Mouse (Mus musculus): ENCODE data around the gene Pex14. TPM values are rescaled to one million over a fixed set of nuclear protein-coding genes. Genes with fewer than 3 reads are reported as not detected.

The Pex14 gene
- total RNA-seq, 2 experiments from 2014 or later = 48.4 to 57.5 TPM

GRCm38 (mm10) chr4:148964541-148965310, 134.9 kb downstream of the Pex14 start:
- no peak for DNase-seq (ENCODE audit: low spot score in 2 of 2)
- intact Hi-C loops (cut with DNase I) = no loop called here

GRCm38 (mm10) chr4:148962096-148962495, 137.6 kb downstream of the Pex14 start:
- intact Hi-C loops (cut with DNase I) = no loop called here
- no peak for DNase-seq (ENCODE audit: low spot score in 2 of 2)

- intact Hi-C loops (cut with DNase I) = no loop called here
- no peak for DNase-seq (ENCODE audit: low spot score in 2 of 2)
Measured at GRCm38 (mm10) chr4:148961081-148961480, 138.6 kb downstream of the Pex14 start.

- no peak for DNase-seq (ENCODE audit: low spot score in 2 of 2)
- intact Hi-C loops (cut with DNase I) = no loop called here
Measured at GRCm38 (mm10) chr4:148960011-148960410, 139.7 kb downstream of the Pex14 start.

DNA sequence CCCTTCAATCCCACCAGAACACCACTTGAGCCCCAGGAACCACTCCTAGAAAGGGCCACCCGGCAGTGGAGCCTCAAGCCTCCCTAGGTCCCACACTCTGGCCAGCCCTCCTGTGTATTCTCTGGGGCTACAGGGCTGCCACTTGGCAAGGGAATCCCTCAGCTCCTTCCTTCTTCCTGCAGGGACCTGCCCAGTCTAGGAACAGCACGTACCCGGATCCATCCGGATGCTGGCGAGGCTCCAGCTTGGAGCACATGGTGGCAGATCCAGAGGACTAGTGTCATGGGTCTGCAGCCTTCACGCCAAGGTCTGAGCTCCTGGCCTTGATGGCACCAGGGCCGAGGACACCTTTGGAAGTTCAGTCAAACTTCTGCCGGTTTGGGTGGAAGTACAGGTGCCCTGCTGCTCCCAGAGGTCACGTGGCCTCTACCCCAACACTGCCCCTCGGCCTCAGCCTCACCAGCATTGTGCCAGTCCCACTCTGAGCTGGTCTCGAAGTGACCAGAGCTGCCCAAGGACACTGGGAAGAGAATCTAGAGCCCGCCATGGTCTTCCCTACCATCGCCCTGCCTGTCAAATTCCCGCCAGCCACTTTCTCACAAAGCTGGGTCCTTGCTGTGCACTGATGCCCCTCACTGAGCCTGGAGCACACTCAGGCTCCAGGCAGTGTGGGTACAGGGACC, 144.4 kb downstream of the Pex14 start:
- DNase-seq (ENCODE audit: low spot score in 2 of 2) = no peak
- intact Hi-C loops (cut with DNase I) = no loop called here

DNA sequence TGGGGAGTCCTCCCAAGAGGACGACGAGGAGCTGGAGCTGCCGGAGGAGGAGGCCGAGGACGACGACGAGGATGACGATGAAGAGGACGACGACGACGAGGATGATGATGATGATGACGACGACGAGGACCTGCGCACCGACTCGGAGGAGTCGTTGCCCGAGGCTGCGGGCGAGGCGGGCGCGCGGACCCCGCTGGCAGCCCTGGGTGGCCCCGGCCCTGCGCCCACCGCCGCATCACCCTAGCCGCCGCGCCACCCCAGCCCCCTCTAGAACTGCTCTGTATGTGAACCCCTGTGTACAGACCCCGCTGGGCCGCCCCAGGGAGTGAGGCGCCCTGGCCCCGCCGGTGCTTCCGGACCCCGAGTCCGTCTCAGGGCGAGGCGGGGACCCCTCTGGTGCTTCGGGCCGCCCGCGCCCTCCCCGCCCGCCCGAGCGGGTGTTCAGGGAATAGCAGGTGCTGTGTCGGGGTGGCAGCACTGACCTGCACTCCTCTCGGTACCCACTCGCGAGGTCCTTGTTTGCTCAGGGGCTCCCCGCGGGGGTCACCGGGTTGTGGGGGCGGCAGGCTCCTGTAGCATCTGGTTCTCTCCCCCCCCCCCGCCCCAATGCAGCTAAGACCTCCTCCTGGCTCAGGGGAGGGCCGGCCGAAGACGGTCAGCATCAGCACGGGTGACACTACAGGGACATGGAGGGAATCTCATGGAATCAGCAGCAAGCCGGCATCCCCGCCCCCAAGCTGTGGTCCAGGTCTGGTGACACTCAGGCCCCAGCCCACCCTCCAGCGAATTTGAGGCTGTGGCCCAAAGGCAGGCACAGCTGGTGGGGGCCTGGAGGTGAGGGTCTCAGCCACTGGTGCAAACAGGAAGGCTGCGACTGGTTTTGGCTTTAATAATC, 147.1 kb downstream of the Pex14 start:
- intact Hi-C loops (cut with DNase I) = no loop called here
- no peak for DNase-seq (ENCODE audit: low spot score in 2 of 2)

GRCm38 (mm10) chr4:148951821-148952291, 147.8 kb downstream of the Pex14 start:
- intact Hi-C loops (cut with DNase I) = no loop called here

DNA sequence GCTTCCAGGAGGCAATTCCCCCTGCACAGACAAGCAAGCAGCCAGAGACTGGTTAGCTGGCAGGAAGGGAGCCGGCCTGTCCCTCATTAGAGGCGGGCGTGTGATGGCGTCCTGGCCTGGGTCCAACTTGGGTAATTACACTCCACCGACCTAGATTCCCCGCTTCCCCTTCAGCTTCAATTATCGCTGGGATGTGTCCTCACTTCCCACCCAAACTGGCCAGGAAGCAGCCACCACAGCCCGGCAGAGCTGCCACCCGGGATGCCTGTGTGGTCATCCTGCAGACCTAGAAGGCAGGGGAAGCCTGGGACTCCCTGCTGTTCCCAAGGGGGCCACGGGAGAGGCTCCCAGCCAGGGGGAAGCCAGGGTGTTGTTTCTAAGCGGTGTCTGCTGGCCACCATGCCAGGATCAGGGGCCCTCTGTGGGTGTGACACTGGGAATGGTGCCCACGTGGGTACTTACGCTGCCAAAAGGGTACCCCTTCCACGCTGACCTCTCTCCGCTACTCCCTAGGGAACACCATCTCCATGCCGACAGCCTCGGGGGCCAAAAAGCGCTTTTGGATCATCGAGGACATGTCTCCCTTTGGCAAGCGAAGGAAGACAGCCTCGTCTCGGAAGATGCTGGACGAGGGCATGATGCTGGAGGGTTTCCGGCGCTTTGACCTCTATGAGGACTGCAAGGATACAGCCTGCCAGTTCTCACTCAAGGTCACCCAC, 148.6 kb downstream of the Pex14 start:
- intact Hi-C loops (cut with DNase I) = no loop called here
- peak; percentile 52 to 54 for DNase-seq (ENCODE audit: low spot score in 2 of 2)

More at GRCm38 (mm10) chr4:148951821-148952291, 147.8 kb downstream of the Pex14 start:
- peak; percentile 60 to 71 for DNase-seq (ENCODE audit: low spot score in 2 of 2)

- intact Hi-C loops (cut with DNase I) = no loop called here
- DNase-seq (ENCODE audit: low spot score in 2 of 2) = no peak
Measured at GRCm38 (mm10) chr4:148950487-148950886, 149.2 kb downstream of the Pex14 start.

DNA sequence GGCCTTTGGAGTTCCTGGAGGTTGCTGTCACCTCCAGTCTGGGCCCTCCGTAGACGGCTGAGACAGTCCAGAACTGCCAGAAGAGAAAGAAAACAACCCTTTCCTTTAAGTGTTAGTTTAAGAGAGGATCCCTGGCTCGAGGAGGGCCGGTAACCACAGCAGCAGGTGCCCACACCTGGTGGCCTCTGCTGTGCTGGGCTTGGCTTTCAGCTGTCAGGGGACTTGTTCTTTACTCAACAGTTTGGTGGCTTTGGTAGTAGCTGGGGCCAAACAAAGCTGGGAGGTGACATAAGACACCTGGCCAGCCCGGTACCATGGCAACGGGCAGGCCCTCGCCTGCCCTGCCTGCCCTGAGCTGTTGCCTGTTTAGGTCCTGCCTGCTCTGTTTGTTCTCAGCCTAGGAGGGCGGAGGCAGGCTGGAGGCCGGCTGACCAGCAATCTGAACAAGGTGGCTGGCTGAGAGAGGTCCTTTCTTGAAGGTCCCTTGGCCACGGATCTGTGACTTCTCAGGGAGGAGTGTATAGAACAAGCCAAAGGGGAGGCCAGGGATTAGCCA, 151.8 kb downstream of the Pex14 start:
- no peak for DNase-seq (ENCODE audit: low spot score in 2 of 2)
- intact Hi-C loops (cut with DNase I) = no loop called here

- intact Hi-C loops (cut with DNase I) = no loop called here
- DNase-seq (ENCODE audit: low spot score in 2 of 2) = no peak
Measured at GRCm38 (mm10) chr4:148946071-148946470, 153.6 kb downstream of the Pex14 start.

DNA sequence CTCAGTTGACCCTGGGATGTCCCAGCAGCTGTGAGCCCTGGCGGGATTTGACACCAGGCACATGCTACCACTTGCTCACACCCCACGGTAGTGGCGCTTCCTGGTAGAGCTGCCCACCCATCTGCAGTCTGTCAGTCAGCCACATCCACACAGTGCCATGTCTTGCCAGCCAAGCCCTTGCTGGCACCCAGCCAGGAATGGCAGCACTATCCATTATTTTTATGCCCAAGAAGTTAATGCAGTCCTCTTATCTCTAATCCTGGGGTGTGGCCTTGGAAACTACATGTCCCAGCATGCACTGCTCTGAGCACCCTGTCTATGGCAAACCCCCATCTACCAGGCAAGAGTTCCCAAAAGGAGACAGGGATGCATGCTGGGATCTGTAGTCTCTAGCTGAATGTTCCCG, 154.2 kb downstream of the Pex14 start:
- intact Hi-C loops (cut with DNase I) = no loop called here
- peak in 1 of 2 experiments; percentile 25 for DNase-seq (ENCODE audit: low spot score in 2 of 2)

DNA sequence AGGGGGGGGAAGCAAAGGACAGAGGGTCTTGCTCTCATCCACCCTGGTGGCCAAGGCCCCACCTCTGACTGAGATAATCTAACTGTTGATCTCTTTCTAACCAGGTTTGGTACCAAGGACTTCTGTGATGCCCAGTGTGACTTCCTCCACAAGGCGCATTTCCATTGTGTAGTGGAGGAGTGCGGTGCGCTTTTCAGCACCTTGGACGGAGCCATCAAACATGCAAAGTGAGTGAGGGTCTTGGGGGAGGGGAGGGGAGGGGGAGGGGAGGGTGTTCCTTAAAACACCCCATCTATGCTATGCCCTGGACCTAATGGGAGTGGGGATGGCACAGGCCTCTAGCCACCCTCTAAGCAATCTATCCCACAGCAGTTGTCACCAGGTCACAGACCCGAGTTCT, 156.6 kb downstream of the Pex14 start:
- no peak for DNase-seq (ENCODE audit: low spot score in 2 of 2)
- intact Hi-C loops (cut with DNase I) = no loop called here

GRCm38 (mm10) chr4:148941321-148941720, 158.4 kb downstream of the Pex14 start:
- intact Hi-C loops (cut with DNase I) = no loop called here
- DNase-seq (ENCODE audit: low spot score in 2 of 2) = no peak

- intact Hi-C loops (cut with DNase I) = no loop called here
- no peak for DNase-seq (ENCODE audit: low spot score in 2 of 2)
Measured at GRCm38 (mm10) chr4:148940674-148941211, 158.9 kb downstream of the Pex14 start.

GRCm38 (mm10) chr4:148938546-148938945, 161.1 kb downstream of the Pex14 start:
- DNase-seq (ENCODE audit: low spot score in 2 of 2) = no peak
- intact Hi-C loops (cut with DNase I) = no loop called here

- intact Hi-C loops (cut with DNase I) = no loop called here
Measured at GRCm38 (mm10) chr4:148936727-148937126, 162.9 kb downstream of the Pex14 start.

GRCm38 (mm10) chr4:148936111-148936510, 163.6 kb downstream of the Pex14 start:
- no peak for DNase-seq (ENCODE audit: low spot score in 2 of 2)
- intact Hi-C loops (cut with DNase I) = no loop called here

More at GRCm38 (mm10) chr4:148936727-148937126, 162.9 kb downstream of the Pex14 start:
- DNase-seq (ENCODE audit: low spot score in 2 of 2) = no peak

DNA sequence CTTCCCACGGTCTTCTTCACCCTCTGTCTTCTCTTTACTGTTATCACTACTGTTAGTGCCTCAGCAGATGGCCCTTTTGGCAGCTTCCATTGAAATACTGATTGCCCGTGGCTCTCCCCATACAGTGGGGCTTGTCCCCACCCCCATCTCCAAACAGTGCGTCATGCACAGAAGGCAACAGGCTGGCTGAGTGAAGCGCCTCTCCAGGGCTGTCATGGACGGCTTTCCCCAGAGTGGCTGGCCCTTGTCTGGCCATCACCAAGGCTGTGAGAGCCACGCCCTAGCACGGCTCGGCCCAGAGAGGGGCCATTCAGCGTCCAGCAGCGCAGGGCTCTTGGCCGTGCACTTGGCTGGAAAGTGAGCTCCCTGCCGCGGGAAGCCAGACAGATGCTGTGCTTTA, 164.5 kb downstream of the Pex14 start:
- no peak for DNase-seq (ENCODE audit: low spot score in 2 of 2)
- intact Hi-C loops (cut with DNase I) = no loop called here

All from left cerebral cortex, postnatal 36 days (tissue).